10 mouse cellular contexts compared by ENCODE assay signal in genomic region chr5:108550207-108550594, GRCm38 (mm10). TPM values are rescaled to one million over a fixed set of nuclear protein-coding genes. Genes with fewer than 3 reads are reported as not detected.
DNase-seq lines count a peak whose midpoint lies in the region; ATAC-seq and TF ChIP-seq lines count a peak whose summit lies in the region.
"Had no signal": no experiment of that assay in that cellular context is flagged by ENCODE, and none has a peak within 500 bp of the region (broad histone marks: within the 10 kb centered on the region; RNA-seq: fewer than 3 reads in every experiment).

No protein-coding gene starts in this region.

- peak overlapping the region; percentile 57 for H3K4me2 ChIP-seq in limb, embryonic 15.5 days
- H3K4me2 ChIP-seq in stomach, postnatal 0 days (replicated peaks; ENCODE audit: low read depth), result peak overlapping the region; percentile 41

- H3K27me3 ChIP-seq in limb, embryonic 15.5 days, result peaks cover 45% of the 10 kb centered on the region
- H3K27me3 ChIP-seq in stomach, postnatal 0 days (ENCODE audit: control insufficient read depth, insufficient read depth, low read length), result no peaks in the 10 kb centered on the region

- no peak overlapping the region for H3K9ac ChIP-seq in limb, embryonic 15.5 days
- H3K9ac ChIP-seq in stomach, postnatal 0 days (ENCODE audit: low read length), result no peak overlapping the region

- DNase-seq in heart, adult 11 months, result peak; percentile 82
- DNase-seq in heart, postnatal 4 days, result no peak
- peak; percentile 52 to 59 for DNase-seq in right cerebral cortex, postnatal 10 days (ENCODE audit: low spot score in 2 of 2)
- no peak for DNase-seq in right cerebral cortex, postnatal 4 days
- DNase-seq in stomach, postnatal 0 days (ENCODE audit: low spot score), result no peak
- DNase-seq in urinary bladder, postnatal 4 days (ENCODE audit: low spot score in 2 of 2), result no peak
- no peak for DNase-seq in thymus, postnatal 0 days (ENCODE audit: low spot score)

- H3K27ac ChIP-seq in limb, embryonic 15.5 days, result no peak overlapping the region
- H3K27ac ChIP-seq in stomach, postnatal 0 days (replicated peaks), result no peak overlapping the region

- 1% methylated on average over 16 of the region's 16 CpGs for WGBS in limb, embryonic 15.5 days
- under 1% methylated on average over 16 of the region's 16 CpGs for WGBS in stomach, postnatal 0 days

- no peaks in the 10 kb centered on the region for H3K9me3 ChIP-seq in limb, embryonic 15.5 days
- H3K9me3 ChIP-seq in stomach, postnatal 0 days (ENCODE audit: control insufficient read depth, low read length), result no peaks in the 10 kb centered on the region

- TF ChIP-seq CTCF in stomach, postnatal 0 days (IDR thresholded peaks at IDR 0.05; ENCODE audit: low read depth), result no peak

- ATAC-seq in limb, embryonic 15.5 days (ENCODE audit: insufficient number of reproducible peaks, low FRiP score, low TSS enrichment, low read depth), result no peak
- no peak; the same call in 1 of the 2 replicates for ATAC-seq in stomach, postnatal 0 days (ENCODE audit: low FRiP score, low TSS enrichment)

- H3K36me3 ChIP-seq in limb, embryonic 15.5 days, result no peaks in the 10 kb centered on the region
- H3K36me3 ChIP-seq in stomach, postnatal 0 days (ENCODE audit: control insufficient read depth, insufficient read depth, low read length), result no peaks in the 10 kb centered on the region

- no peak for TF ChIP-seq EP300 in stomach, postnatal 0 days (optimal IDR thresholded peaks at IDR 0.05)

- peaks cover 11% of the 10 kb centered on the region for H3K4me1 ChIP-seq in limb, embryonic 15.5 days
- H3K4me1 ChIP-seq in stomach, postnatal 0 days (replicated peaks; ENCODE audit: control insufficient read depth, insufficient read depth), result no peaks in the 10 kb centered on the region

- H3K4me3 ChIP-seq in limb, embryonic 15.5 days, result peak overlapping the region; percentile 29
- H3K4me3 ChIP-seq in stomach, postnatal 0 days (ENCODE audit: low read depth, low read length), result no peak overlapping the region

RNA-seq across cellular contexts. Expression of gene Cplx1, which starts 0.4 kb away (rescaled TPM):
- total RNA-seq in heart, postnatal 4 days (2021), result under 1 TPM; 0.59 to 0.60 TPM
- polyA plus RNA-seq in limb, embryonic 15.5 days (2015; fragmentation: Nextera tagmentation; extraction: Ambion mirVana), result 0.36 and 0.64 TPM in 2 replicates
- polyA plus RNA-seq in stomach, postnatal 0 days (2015; fragmentation: Nextera tagmentation; extraction: Ambion mirVana), result 1.8 and 2.2 TPM in 2 replicates
- 0.20 and 0.22 TPM in 2 replicates for polyA plus RNA-seq in thymus, postnatal 0 days (2015; fragmentation: Nextera tagmentation; extraction: Ambion mirVana)
- polyA plus RNA-seq: C2C12; spleen, adult 2 months had no signal

Comparison
In these comparisons a context has a peak if more than half of its experiments do, and no peak if none do; other contexts are left out.
1. DNase-seq: peak in heart, adult 11 months (single experiment) and right cerebral cortex, postnatal 10 days (2 of 2); none in heart, postnatal 4 days (single experiment), right cerebral cortex, postnatal 4 days (single experiment), stomach, postnatal 0 days (single experiment), urinary bladder, postnatal 4 days (0 of 2) and thymus, postnatal 0 days (single experiment).